Mouse (Mus musculus): ENCODE results near the gene Cyp2c23. TPM values are rescaled to one million over a fixed set of nuclear protein-coding genes. Genes with fewer than 3 reads are reported as not detected.

The Cyp2c23 gene
- polyA plus RNA-seq, 1 experiment: 0.38 TPM

- H3K4me2 ChIP-seq (ENCODE audit: low read depth): no peak overlapping the region
- H3ac ChIP-seq (ENCODE audit: control insufficient read depth, insufficient read length): no peak overlapping the region
- H3K36me3 ChIP-seq (ENCODE audit: control insufficient read depth, insufficient read depth): no peaks in the 10 kb centered on the region
- no peaks in the 10 kb centered on the region for H3K27me3 ChIP-seq (ENCODE audit: control insufficient read depth, insufficient read depth, insufficient read length)
- no peak overlapping the region for H3K4me3 ChIP-seq
- H3K79me2 ChIP-seq (ENCODE audit: control insufficient read depth, insufficient read depth): no peaks in the 10 kb centered on the region
- no peak for TF ChIP-seq MAX (IDR thresholded peaks at IDR 0.05; ENCODE audit: low read depth)
- TF ChIP-seq POLR2AphosphoS2 (IDR thresholded peaks at IDR 0.05; ENCODE audit: insufficient read length, low read depth): no peak
- no peak for TF ChIP-seq MYOD1 (IDR thresholded peaks at IDR 0.05; ENCODE audit: control insufficient read depth in 1 of 3, insufficient read length in 2 of 3, low read depth in 2 of 3)
- no peak for TF ChIP-seq POLR2A (IDR thresholded peaks at IDR 0.05; ENCODE audit: insufficient read length, low read depth)
- TF ChIP-seq CEBPB (IDR thresholded peaks at IDR 0.05; ENCODE audit: insufficient read depth, poor library complexity, severe bottlenecking): no peak
- no peak for TF ChIP-seq TCF12 (IDR thresholded peaks at IDR 0.05; ENCODE audit: insufficient read depth, poor library complexity, severe bottlenecking)
- TF ChIP-seq TCF3 (IDR thresholded peaks at IDR 0.05; ENCODE audit: insufficient read length, low read depth): no peak
- no peak for TF ChIP-seq USF1 (IDR thresholded peaks at IDR 0.05; ENCODE audit: low read depth)
- no peak for TF ChIP-seq E2F4 (IDR thresholded peaks at IDR 0.05; ENCODE audit: insufficient read depth)
- no peak for TF ChIP-seq REST (IDR thresholded peaks at IDR 0.05; ENCODE audit: insufficient read depth, insufficient read length)
- TF ChIP-seq MYOG (IDR thresholded peaks at IDR 0.05; ENCODE audit: control insufficient read depth in 1 of 3, insufficient read depth in 1 of 3, insufficient read length in 2 of 3, low read depth in 2 of 3): no peak
- no peak for TF ChIP-seq SRF (IDR thresholded peaks at IDR 0.05; ENCODE audit: control insufficient read depth, insufficient read length, low read depth)
Measured at GRCm38 (mm10) chr19:43998802-43999527, 30.0 kb downstream of the Cyp2c23 start.

- Histone ChIP-seq H3K79me2 (ENCODE audit: control insufficient read depth, insufficient read depth) (no peaks in the 10 kb centered on the region), H3ac (ENCODE audit: control insufficient read depth, insufficient read length) (no peak overlapping the region), H3K4me2 (ENCODE audit: low read depth) (no peak overlapping the region), H3K27me3 (ENCODE audit: control insufficient read depth, insufficient read depth, insufficient read length) (no peaks in the 10 kb centered on the region), H3K36me3 (ENCODE audit: control insufficient read depth, insufficient read depth) (no peaks in the 10 kb centered on the region), H3K4me3 (no peak overlapping the region)
- TF ChIP-seq SRF (IDR thresholded peaks at IDR 0.05; ENCODE audit: control insufficient read depth, insufficient read length, low read depth): no peak
- TF ChIP-seq MYOG (IDR thresholded peaks at IDR 0.05; ENCODE audit: control insufficient read depth in 1 of 3, insufficient read depth in 1 of 3, insufficient read length in 2 of 3, low read depth in 2 of 3): no peak
- TF ChIP-seq TCF3 (IDR thresholded peaks at IDR 0.05; ENCODE audit: insufficient read length, low read depth): no peak
- TF ChIP-seq POLR2AphosphoS2 (IDR thresholded peaks at IDR 0.05; ENCODE audit: insufficient read length, low read depth): no peak
- no peak for TF ChIP-seq CEBPB (IDR thresholded peaks at IDR 0.05; ENCODE audit: insufficient read depth, poor library complexity, severe bottlenecking)
- no peak for TF ChIP-seq E2F4 (IDR thresholded peaks at IDR 0.05; ENCODE audit: insufficient read depth)
- no peak for TF ChIP-seq USF1 (IDR thresholded peaks at IDR 0.05; ENCODE audit: low read depth)
- no peak for TF ChIP-seq MAX (IDR thresholded peaks at IDR 0.05; ENCODE audit: low read depth)
- no peak for TF ChIP-seq TCF12 (IDR thresholded peaks at IDR 0.05; ENCODE audit: insufficient read depth, poor library complexity, severe bottlenecking)
- TF ChIP-seq MYOD1 (IDR thresholded peaks at IDR 0.05; ENCODE audit: control insufficient read depth in 1 of 3, insufficient read length in 2 of 3, low read depth in 2 of 3): no peak
- TF ChIP-seq REST (IDR thresholded peaks at IDR 0.05; ENCODE audit: insufficient read depth, insufficient read length): no peak
- TF ChIP-seq POLR2A (IDR thresholded peaks at IDR 0.05; ENCODE audit: insufficient read length, low read depth): no peak
Measured at GRCm38 (mm10) chr19:43998101-43998500, 30.9 kb downstream of the Cyp2c23 start.

GRCm38 (mm10) chr19:43995427-43995826, 33.6 kb downstream of the Cyp2c23 start:
- no peak overlapping the region for H3ac ChIP-seq (ENCODE audit: control insufficient read depth, insufficient read length)
- no peak overlapping the region for H3K4me3 ChIP-seq

GRCm38 (mm10) chr19:43992464-43992863, 36.5 kb downstream of the Cyp2c23 start:
- Histone ChIP-seq H3ac (ENCODE audit: control insufficient read depth, insufficient read length) (no peak overlapping the region), H3K36me3 (ENCODE audit: control insufficient read depth, insufficient read depth) (no peaks in the 10 kb centered on the region), H3K4me3 (no peak overlapping the region), H3K4me2 (ENCODE audit: low read depth) (no peak overlapping the region), H3K79me2 (ENCODE audit: control insufficient read depth, insufficient read depth) (no peaks in the 10 kb centered on the region), H3K27me3 (ENCODE audit: control insufficient read depth, insufficient read depth, insufficient read length) (no peaks in the 10 kb centered on the region)
- TF ChIP-seq REST (IDR thresholded peaks at IDR 0.05; ENCODE audit: insufficient read depth, insufficient read length) (no peak), MYOD1 (IDR thresholded peaks at IDR 0.05; ENCODE audit: control insufficient read depth in 1 of 3, insufficient read length in 2 of 3, low read depth in 2 of 3) (no peak), MAX (IDR thresholded peaks at IDR 0.05; ENCODE audit: low read depth) (no peak), SRF (IDR thresholded peaks at IDR 0.05; ENCODE audit: control insufficient read depth, insufficient read length, low read depth) (no peak), E2F4 (IDR thresholded peaks at IDR 0.05; ENCODE audit: insufficient read depth) (no peak), TCF12 (IDR thresholded peaks at IDR 0.05; ENCODE audit: insufficient read depth, poor library complexity, severe bottlenecking) (no peak), POLR2A (IDR thresholded peaks at IDR 0.05; ENCODE audit: insufficient read length, low read depth) (no peak), USF1 (IDR thresholded peaks at IDR 0.05; ENCODE audit: low read depth) (no peak), TCF3 (IDR thresholded peaks at IDR 0.05; ENCODE audit: insufficient read length, low read depth) (no peak), CEBPB (IDR thresholded peaks at IDR 0.05; ENCODE audit: insufficient read depth, poor library complexity, severe bottlenecking) (no peak), MYOG (IDR thresholded peaks at IDR 0.05; ENCODE audit: control insufficient read depth in 1 of 3, insufficient read depth in 1 of 3, insufficient read length in 2 of 3, low read depth in 2 of 3) (no peak), POLR2AphosphoS2 (IDR thresholded peaks at IDR 0.05; ENCODE audit: insufficient read length, low read depth) (no peak)

More at GRCm38 (mm10) chr19:43995427-43995826, 33.6 kb downstream of the Cyp2c23 start:
- Histone ChIP-seq H3K27me3 (ENCODE audit: control insufficient read depth, insufficient read depth, insufficient read length) (no peaks in the 10 kb centered on the region), H3K4me2 (ENCODE audit: low read depth) (no peak overlapping the region), H3K36me3 (ENCODE audit: control insufficient read depth, insufficient read depth) (no peaks in the 10 kb centered on the region), H3K79me2 (ENCODE audit: control insufficient read depth, insufficient read depth) (no peaks in the 10 kb centered on the region)
- no peak for TF ChIP-seq POLR2A (IDR thresholded peaks at IDR 0.05; ENCODE audit: insufficient read length, low read depth)
- TF ChIP-seq MAX (IDR thresholded peaks at IDR 0.05; ENCODE audit: low read depth): no peak
- no peak for TF ChIP-seq MYOG (IDR thresholded peaks at IDR 0.05; ENCODE audit: control insufficient read depth in 1 of 3, insufficient read depth in 1 of 3, insufficient read length in 2 of 3, low read depth in 2 of 3)
- TF ChIP-seq REST (IDR thresholded peaks at IDR 0.05; ENCODE audit: insufficient read depth, insufficient read length): no peak
- no peak for TF ChIP-seq TCF12 (IDR thresholded peaks at IDR 0.05; ENCODE audit: insufficient read depth, poor library complexity, severe bottlenecking)
- TF ChIP-seq SRF (IDR thresholded peaks at IDR 0.05; ENCODE audit: control insufficient read depth, insufficient read length, low read depth): no peak
- no peak for TF ChIP-seq USF1 (IDR thresholded peaks at IDR 0.05; ENCODE audit: low read depth)
- no peak for TF ChIP-seq CEBPB (IDR thresholded peaks at IDR 0.05; ENCODE audit: insufficient read depth, poor library complexity, severe bottlenecking)
- TF ChIP-seq TCF3 (IDR thresholded peaks at IDR 0.05; ENCODE audit: insufficient read length, low read depth): no peak
- TF ChIP-seq MYOD1 (IDR thresholded peaks at IDR 0.05; ENCODE audit: control insufficient read depth in 1 of 3, insufficient read length in 2 of 3, low read depth in 2 of 3): no peak
- TF ChIP-seq POLR2AphosphoS2 (IDR thresholded peaks at IDR 0.05; ENCODE audit: insufficient read length, low read depth): no peak
- TF ChIP-seq E2F4 (IDR thresholded peaks at IDR 0.05; ENCODE audit: insufficient read depth): no peak

Measured in myocyte (in vitro differentiated cells).